Mouse (Mus musculus): ENCODE results near the gene Gm10719. TPM values are rescaled to one million over a fixed set of nuclear protein-coding genes. Genes with fewer than 3 reads are reported as not detected.
"Not testable (repeated sequence)": the region's sequence is repeated elsewhere in the genome, so short reads cannot be mapped to it uniquely, and the experiment has no call there.

Gene Gm10719
- polyA plus RNA-seq, 1 experiment from 2014 or later: not detected

- not testable (repeated sequence) for H3K27me3 ChIP-seq (ENCODE audit: control insufficient read depth, insufficient read depth, low read length); H3K4me1 ChIP-seq (replicated peaks; ENCODE audit: control insufficient read depth, insufficient read depth, low read length); DNase-seq (ENCODE audit: low spot score); H3K9ac ChIP-seq (ENCODE audit: low read length); H3K4me3 ChIP-seq (ENCODE audit: low read depth, low read length); H3K9me3 ChIP-seq (ENCODE audit: control insufficient read depth, low read length); H3K36me3 ChIP-seq (ENCODE audit: control insufficient read depth, insufficient read depth, low read length); H3K4me2 ChIP-seq (ENCODE audit: low read depth, low read length, severe bottlenecking); H3K27ac ChIP-seq (ENCODE audit: low read depth, low read length)
- WGBS: no CpG with 5 or more reads among the region's 5 CpGs
- ATAC-seq (replicated peaks; ENCODE audit: low FRiP score): peak; percentile 42; the same call in 1 of the 2 replicates
Measured at GRCm38 (mm10) chr9:3009331-3009730, 7.9 kb upstream of the Gm10719 start.

GRCm38 (mm10) chr9:3012054-3012621 is 5.1 kb upstream of the Gm10719 start:
- DNase-seq (ENCODE audit: low spot score); H3K4me3 ChIP-seq (ENCODE audit: low read depth, low read length); H3K27me3 ChIP-seq (ENCODE audit: control insufficient read depth, insufficient read depth, low read length); H3K27ac ChIP-seq (ENCODE audit: low read depth, low read length); H3K9me3 ChIP-seq (ENCODE audit: control insufficient read depth, low read length); H3K9ac ChIP-seq (ENCODE audit: low read length); H3K4me1 ChIP-seq (replicated peaks; ENCODE audit: control insufficient read depth, insufficient read depth, low read length); H3K36me3 ChIP-seq (ENCODE audit: control insufficient read depth, insufficient read depth, low read length); ATAC-seq (replicated peaks; ENCODE audit: low FRiP score); H3K4me2 ChIP-seq (ENCODE audit: low read depth, low read length, severe bottlenecking): not testable (repeated sequence)
- WGBS: 91% methylated on average over 2 of the region's 7 CpGs

- not testable (repeated sequence) for H3K4me3 ChIP-seq (ENCODE audit: low read depth, low read length); H3K9ac ChIP-seq (ENCODE audit: low read length); H3K27ac ChIP-seq (ENCODE audit: low read depth, low read length); H3K27me3 ChIP-seq (ENCODE audit: control insufficient read depth, insufficient read depth, low read length); H3K4me2 ChIP-seq (ENCODE audit: low read depth, low read length, severe bottlenecking); H3K9me3 ChIP-seq (ENCODE audit: control insufficient read depth, low read length); H3K36me3 ChIP-seq (ENCODE audit: control insufficient read depth, insufficient read depth, low read length); DNase-seq (ENCODE audit: low spot score); H3K4me1 ChIP-seq (replicated peaks; ENCODE audit: control insufficient read depth, insufficient read depth, low read length)
- no CpG with 5 or more reads among the region's 11 CpGs for WGBS
- ATAC-seq (replicated peaks; ENCODE audit: low FRiP score): peak; percentile 70
Measured at GRCm38 (mm10) chr9:3012733-3013279, 4.4 kb upstream of the Gm10719 start, which contains the start of gene Gm10721. Gene Gm10721, plus strand, starts transcription at chr9:3013140.

- not testable (repeated sequence) for H3K4me1 ChIP-seq (replicated peaks; ENCODE audit: control insufficient read depth, insufficient read depth, low read length); ATAC-seq (replicated peaks; ENCODE audit: low FRiP score); H3K27ac ChIP-seq (ENCODE audit: low read depth, low read length)
Measured at GRCm38 (mm10) chr9:3015354-3015753, 1.9 kb upstream of the Gm10719 start, which contains the start of gene Gm10720. Gene Gm10720, plus strand, starts transcription at chr9:3015654.

GRCm38 (mm10) chr9:3015896-3016295 is 1.3 kb upstream of the Gm10719 start:
- not testable (repeated sequence) for ATAC-seq (replicated peaks; ENCODE audit: low FRiP score); DNase-seq (ENCODE audit: low spot score); H3K9me3 ChIP-seq (ENCODE audit: control insufficient read depth, low read length); H3K4me1 ChIP-seq (replicated peaks; ENCODE audit: control insufficient read depth, insufficient read depth, low read length); H3K4me2 ChIP-seq (ENCODE audit: low read depth, low read length, severe bottlenecking); H3K27ac ChIP-seq (ENCODE audit: low read depth, low read length); H3K9ac ChIP-seq (ENCODE audit: low read length); H3K27me3 ChIP-seq (ENCODE audit: control insufficient read depth, insufficient read depth, low read length); H3K4me3 ChIP-seq (ENCODE audit: low read depth, low read length); H3K36me3 ChIP-seq (ENCODE audit: control insufficient read depth, insufficient read depth, low read length)
- WGBS: 72% methylated on average over 4 of the region's 6 CpGs

More at GRCm38 (mm10) chr9:3015354-3015753, 1.9 kb upstream of the Gm10719 start, which contains the start of gene Gm10720:
- H3K9me3 ChIP-seq (ENCODE audit: control insufficient read depth, low read length); H3K9ac ChIP-seq (ENCODE audit: low read length); H3K4me2 ChIP-seq (ENCODE audit: low read depth, low read length, severe bottlenecking); H3K36me3 ChIP-seq (ENCODE audit: control insufficient read depth, insufficient read depth, low read length); H3K27me3 ChIP-seq (ENCODE audit: control insufficient read depth, insufficient read depth, low read length); H3K4me3 ChIP-seq (ENCODE audit: low read depth, low read length); DNase-seq (ENCODE audit: low spot score): not testable (repeated sequence)
- WGBS: 63% methylated on average over 4 of the region's 9 CpGs

- not testable (repeated sequence) for H3K4me2 ChIP-seq (ENCODE audit: low read depth, low read length, severe bottlenecking); H3K27me3 ChIP-seq (ENCODE audit: control insufficient read depth, insufficient read depth, low read length); H3K9ac ChIP-seq (ENCODE audit: low read length); H3K9me3 ChIP-seq (ENCODE audit: control insufficient read depth, low read length); H3K4me1 ChIP-seq (replicated peaks; ENCODE audit: control insufficient read depth, insufficient read depth, low read length); ATAC-seq (replicated peaks; ENCODE audit: low FRiP score); H3K27ac ChIP-seq (ENCODE audit: low read depth, low read length); H3K4me3 ChIP-seq (ENCODE audit: low read depth, low read length); H3K36me3 ChIP-seq (ENCODE audit: control insufficient read depth, insufficient read depth, low read length); DNase-seq (ENCODE audit: low spot score)
- 71% methylated on average over 9 of the region's 9 CpGs for WGBS
Measured at GRCm38 (mm10) chr9:3018944-3019343, 1.7 kb downstream of the Gm10719 start.

GRCm38 (mm10) chr9:3019835-3020727 is 2.9 kb downstream of the Gm10719 start:
- not testable (repeated sequence) for H3K4me3 ChIP-seq (ENCODE audit: low read depth, low read length); H3K9ac ChIP-seq (ENCODE audit: low read length); H3K4me2 ChIP-seq (ENCODE audit: low read depth, low read length, severe bottlenecking); H3K27me3 ChIP-seq (ENCODE audit: control insufficient read depth, insufficient read depth, low read length); DNase-seq (ENCODE audit: low spot score); H3K9me3 ChIP-seq (ENCODE audit: control insufficient read depth, low read length); H3K4me1 ChIP-seq (replicated peaks; ENCODE audit: control insufficient read depth, insufficient read depth, low read length); H3K36me3 ChIP-seq (ENCODE audit: control insufficient read depth, insufficient read depth, low read length); H3K27ac ChIP-seq (ENCODE audit: low read depth, low read length)
- ATAC-seq (replicated peaks; ENCODE audit: low FRiP score): peak; percentile 57; the same call in 1 of the 2 replicates
- 72% methylated on average over 11 of the region's 19 CpGs for WGBS

- peak; percentile 16 for DNase-seq (ENCODE audit: low spot score)
- not testable (repeated sequence) for H3K27ac ChIP-seq (ENCODE audit: low read depth, low read length); H3K9ac ChIP-seq (ENCODE audit: low read length); H3K27me3 ChIP-seq (ENCODE audit: control insufficient read depth, insufficient read depth, low read length); H3K4me1 ChIP-seq (replicated peaks; ENCODE audit: control insufficient read depth, insufficient read depth, low read length); H3K4me3 ChIP-seq (ENCODE audit: low read depth, low read length); H3K36me3 ChIP-seq (ENCODE audit: control insufficient read depth, insufficient read depth, low read length); ATAC-seq (replicated peaks; ENCODE audit: low FRiP score); H3K4me2 ChIP-seq (ENCODE audit: low read depth, low read length, severe bottlenecking); H3K9me3 ChIP-seq (ENCODE audit: control insufficient read depth, low read length)
- 71% methylated on average over 9 of the region's 13 CpGs for WGBS
Measured at GRCm38 (mm10) chr9:3022316-3023008, 5.3 kb downstream of the Gm10719 start.

Measured in forebrain, embryonic 11.5 days (tissue).